Mouse (Mus musculus) stomach, embryonic 15.5 days (tissue): ENCODE measurements at regions not wholly inside any gene's neighbourhood (a gene's known extent, or its start where the extent isn't known, plus 50 kb on each side); places are given as distances from the start of the nearest gene placed in this dataset.
A peak's percentile ranks its signal among the peaks of the same experiment; 100 is the strongest.

Experiments used
- ATAC-seq: fragments of 200-750 bp; cut with Nextera tagmentation; 2 replicates; pipeline ENCODE4 v1.8.0; 2017; ENCODE audit warnings: low read depth, moderate number of reproducible peaks, moderate TSS enrichment; ENCODE audit not compliant: insufficient read depth, low FRiP score
- H3K27ac ChIP-seq: fragments of 300-500 bp; sonication (generic); 2 replicates; pipeline ENCODE4 v1.5.1; 2015; ENCODE audit warnings: mild to moderate bottlenecking, inconsistent platforms
- H3K27me3 ChIP-seq: fragments of 300-500 bp; sonication (generic); replicated peaks from 2 replicates; pipeline ENCODE4 v1.6.1; 2015; ENCODE audit warnings: inconsistent platforms
- H3K36me3 ChIP-seq: fragments of 300-500 bp; sonication (generic); 2 replicates; pipeline ENCODE4 v1.6.1; 2015; ENCODE audit warnings: inconsistent platforms
- H3K4me1 ChIP-seq: fragments of 300-500 bp; sonication (generic); 2 replicates; pipeline ENCODE4 v1.6.1; 2015; ENCODE audit warnings: inconsistent platforms
- H3K4me2 ChIP-seq: fragments of 300-500 bp; sonication (generic); 2 replicates; pipeline ENCODE4 v1.6.1; 2015; ENCODE audit warnings: mild to moderate bottlenecking, inconsistent platforms
- H3K4me3 ChIP-seq: fragments of 300-500 bp; sonication (generic); replicated peaks from 2 replicates; pipeline ENCODE4 v1.5.1; 2015; ENCODE audit warnings: inconsistent platforms
- H3K9ac ChIP-seq: fragments of 300-500 bp; sonication (generic); 2 replicates; pipeline ENCODE4 v1.6.1; 2015; ENCODE audit warnings: inconsistent platforms
- H3K9me3 ChIP-seq: fragments of 300-500 bp; sonication (generic); 2 replicates; pipeline ENCODE4 v1.6.1; 2016; ENCODE audit warnings: inconsistent platforms
- WGBS: fragments of 180-500 bp; shearing (Covaris S2); methylation state at CpG from one replicate; pipeline ENCODE4 v1.1.7; 2015; 5-methylcytosine and 5-hydroxymethylcytosine counted together

GRCm38 (mm10) chr3:33925072-33925471 lies 81.0 kb upstream of the Ccdc39 start:
- no peak overlapping the region for H3K9ac ChIP-seq
- H3K36me3 ChIP-seq, result no peaks in the 10 kb centered on the region
- H3K27me3 ChIP-seq, result no peaks in the 10 kb centered on the region
- H3K4me1 ChIP-seq, result no peaks in the 10 kb centered on the region
- 77% methylated on average over 4 of the region's 4 CpGs for WGBS
- no peaks in the 10 kb centered on the region for H3K9me3 ChIP-seq
- H3K27ac ChIP-seq, result no peak overlapping the region
- no peak overlapping the region for H3K4me3 ChIP-seq
- no peak for ATAC-seq
- no peak overlapping the region for H3K4me2 ChIP-seq

- H3K4me1 ChIP-seq, result no peaks in the 10 kb centered on the region
- no peak overlapping the region for H3K4me2 ChIP-seq
- H3K27ac ChIP-seq, result no peak overlapping the region
- no peaks in the 10 kb centered on the region for H3K27me3 ChIP-seq
- no peak overlapping the region for H3K4me3 ChIP-seq
- no peak for ATAC-seq
- H3K9me3 ChIP-seq, result no peaks in the 10 kb centered on the region
- H3K36me3 ChIP-seq, result no peaks in the 10 kb centered on the region
- no peak overlapping the region for H3K9ac ChIP-seq
- WGBS, result 1% methylated on average over 6 of the region's 6 CpGs
These were observed 64.7 kb upstream of the Fxr1 start for GRCm38 (mm10) chr3:33955064-33955463.

GRCm38 (mm10) chr3:33955854-33956624 lies 63.7 kb upstream of the Fxr1 start:
- 1% methylated on average over 19 of the region's 19 CpGs for WGBS
- Histone ChIP-seq H3K9me3 (no peaks in the 10 kb centered on the region), H3K4me1 (no peaks in the 10 kb centered on the region), H3K27ac (no peak overlapping the region), H3K4me3 (0 out of 2 replicates have a peak overlapping the region, but pooled peaks have one; percentile 13), H3K27me3 (no peaks in the 10 kb centered on the region), H3K4me2 (peak overlapping the region; percentile 45), H3K36me3 (no peaks in the 10 kb centered on the region), H3K9ac (no peak overlapping the region)
- ATAC-seq, result peak; percentile 80; the same call in 1 of the 2 replicates

GRCm38 (mm10) chr3:33956625-33957023 lies 63.1 kb upstream of the Fxr1 start:
- 0 out of 2 replicates have a peak overlapping the region, but pooled peaks have one; percentile 45 for H3K4me2 ChIP-seq
- H3K9ac ChIP-seq, result no peak overlapping the region
- H3K4me1 ChIP-seq, result no peaks in the 10 kb centered on the region
- no peaks in the 10 kb centered on the region for H3K27me3 ChIP-seq
- H3K4me3 ChIP-seq, result no peak overlapping the region
- 42% methylated on average over 3 of the region's 3 CpGs for WGBS
- no peaks in the 10 kb centered on the region for H3K9me3 ChIP-seq
- ATAC-seq, result no peak
- no peak overlapping the region for H3K27ac ChIP-seq
- no peaks in the 10 kb centered on the region for H3K36me3 ChIP-seq

- H3K9me3 ChIP-seq, result no peaks in the 10 kb centered on the region
- no peaks in the 10 kb centered on the region for H3K27me3 ChIP-seq
- no peak for ATAC-seq
- no peak overlapping the region for H3K4me2 ChIP-seq
- 77% methylated on average over 10 of the region's 10 CpGs for WGBS
- no peaks in the 10 kb centered on the region for H3K36me3 ChIP-seq
- no peak overlapping the region for H3K27ac ChIP-seq
- H3K4me1 ChIP-seq, result no peaks in the 10 kb centered on the region
- no peak overlapping the region for H3K9ac ChIP-seq
- H3K4me3 ChIP-seq, result no peak overlapping the region
These were observed 62.1 kb upstream of the Fxr1 start for GRCm38 (mm10) chr3:33957676-33958075.

GRCm38 (mm10) chr3:33958216-33958615 lies 61.5 kb upstream of the Fxr1 start:
- no peaks in the 10 kb centered on the region for H3K9me3 ChIP-seq
- no peaks in the 10 kb centered on the region for H3K27me3 ChIP-seq
- H3K4me2 ChIP-seq, result no peak overlapping the region
- 92% methylated on average over 4 of the region's 4 CpGs for WGBS
- no peak overlapping the region for H3K4me3 ChIP-seq
- no peaks in the 10 kb centered on the region for H3K36me3 ChIP-seq
- ATAC-seq, result no peak
- no peak overlapping the region for H3K9ac ChIP-seq
- no peaks in the 10 kb centered on the region for H3K4me1 ChIP-seq
- H3K27ac ChIP-seq, result no peak overlapping the region

GRCm38 (mm10) chr3:33960211-33960610 lies 59.5 kb upstream of the Fxr1 start:
- ATAC-seq, result no peak
- H3K9ac ChIP-seq, result no peak overlapping the region
- 59% methylated on average over 6 of the region's 6 CpGs for WGBS
- no peaks in the 10 kb centered on the region for H3K36me3 ChIP-seq
- no peaks in the 10 kb centered on the region for H3K4me1 ChIP-seq
- no peak overlapping the region for H3K4me3 ChIP-seq
- no peak overlapping the region for H3K4me2 ChIP-seq
- H3K27me3 ChIP-seq, result no peaks in the 10 kb centered on the region
- H3K9me3 ChIP-seq, result no peaks in the 10 kb centered on the region
- H3K27ac ChIP-seq, result no peak overlapping the region

GRCm38 (mm10) chr3:33962938-33963337 lies 56.8 kb upstream of the Fxr1 start:
- H3K27ac ChIP-seq, result no peak overlapping the region
- H3K27me3 ChIP-seq, result no peaks in the 10 kb centered on the region

GRCm38 (mm10) chr3:33967184-33967583 lies 52.6 kb upstream of the Fxr1 start:
- H3K27me3 ChIP-seq, result no peaks in the 10 kb centered on the region
- no peak overlapping the region for H3K27ac ChIP-seq
- no peaks in the 10 kb centered on the region for H3K9me3 ChIP-seq
- H3K9ac ChIP-seq, result no peak overlapping the region
- ATAC-seq, result no peak
- no peak overlapping the region for H3K4me2 ChIP-seq
- no peaks in the 10 kb centered on the region for H3K4me1 ChIP-seq
- 59% methylated on average over 8 of the region's 8 CpGs for WGBS
- no peak overlapping the region for H3K4me3 ChIP-seq
- no peaks in the 10 kb centered on the region for H3K36me3 ChIP-seq

More at GRCm38 (mm10) chr3:33962938-33963337, 56.8 kb upstream of the Fxr1 start:
- Histone ChIP-seq H3K9ac (no peak overlapping the region), H3K4me1 (no peaks in the 10 kb centered on the region), H3K36me3 (no peaks in the 10 kb centered on the region), H3K4me2 (no peak overlapping the region), H3K4me3 (no peak overlapping the region), H3K9me3 (no peaks in the 10 kb centered on the region)
- no peak for ATAC-seq
- WGBS, result 78% methylated on average over 5 of the region's 5 CpGs
